Mouse (Mus musculus): Measurements from ENCODE around the gene Tsx. TPM values are rescaled to one million over a fixed set of nuclear protein-coding genes. Genes with fewer than 3 reads are reported as not detected.

Tsx gene
- polyA plus RNA-seq (2012; rRNA removed): not detected in 2 replicates

DNA sequence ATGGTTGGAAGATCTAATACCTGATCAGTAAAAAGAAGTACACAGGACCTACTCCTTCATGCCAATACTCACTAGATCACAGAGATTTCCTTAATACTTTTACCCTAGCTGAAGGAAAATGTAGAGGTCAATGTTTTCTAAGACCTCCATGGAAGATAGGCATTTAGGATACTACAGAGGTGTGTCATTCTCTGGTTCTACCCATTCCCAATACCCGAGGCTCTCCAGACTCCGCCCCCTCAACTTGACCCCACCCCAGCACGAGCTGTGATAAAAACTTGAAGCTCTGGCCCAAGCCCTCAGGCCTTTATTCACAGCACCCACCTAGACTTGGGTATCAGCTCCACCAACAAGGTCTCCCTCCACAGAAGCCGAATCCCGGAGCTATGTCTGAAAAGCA lies at the start of gene Tsx:
Gene Tsx (plus strand): TSS at position 301 of the 400 bp plus-strand sequence.
- no peaks in the 10 kb centered on the region for H3K36me3 ChIP-seq (ENCODE audit: control insufficient read depth, insufficient read depth, low read length)
- DNase-seq (ENCODE audit: low read depth in 1 of 2, low spot score in 2 of 2): no peak
- H3K4me1 ChIP-seq (ENCODE audit: control insufficient read depth, insufficient read depth, insufficient read length): no peaks in the 10 kb centered on the region
- 80% methylated on average over 5 of the region's 5 CpGs for WGBS
- no peak within 1 kb of the TSS for H3K4me3 ChIP-seq (ENCODE audit: extremely low read depth, insufficient read depth, insufficient read length)
- H3K27ac ChIP-seq (ENCODE audit: insufficient read depth, low read length): no peak within 1 kb of the TSS
- no peaks in the 10 kb centered on the region for H3K27me3 ChIP-seq (ENCODE audit: control insufficient read depth, insufficient read depth, low read length)
- TF ChIP-seq CTCF (IDR thresholded peaks at IDR 0.05; ENCODE audit: extremely low read depth, insufficient read depth, insufficient read length, insufficient replicate concordance): no peak

DNA sequence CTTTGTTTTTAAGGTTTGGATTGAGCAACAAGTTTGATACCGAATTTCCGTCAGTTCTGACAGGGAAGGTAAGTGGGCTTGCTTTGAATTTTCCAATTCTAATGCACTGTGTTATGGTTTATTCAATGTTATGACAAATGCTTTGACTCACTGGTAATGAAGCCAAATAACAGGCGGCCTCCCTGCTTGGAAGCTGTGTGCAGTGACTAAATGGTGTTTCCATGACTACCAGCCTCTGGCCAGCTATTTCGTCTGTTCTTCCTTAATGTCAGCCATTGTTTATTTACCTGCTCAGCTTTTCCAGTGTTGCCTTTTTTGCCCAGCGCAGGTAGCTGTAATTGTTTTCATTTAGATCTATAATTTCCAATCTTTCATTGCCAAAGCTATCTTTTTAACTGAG lies 48.1 kb upstream of the Tsx start:
- no peak for DNase-seq (ENCODE audit: low read depth in 1 of 2, low spot score in 2 of 2)
- H3K27me3 ChIP-seq (ENCODE audit: control insufficient read depth, insufficient read depth, low read length): no peaks in the 10 kb centered on the region
- no peak overlapping the region for H3K27ac ChIP-seq (ENCODE audit: insufficient read depth, low read length)
- TF ChIP-seq CTCF (IDR thresholded peaks at IDR 0.05; ENCODE audit: extremely low read depth, insufficient read depth, insufficient read length, insufficient replicate concordance): no peak
- no peak for TF ChIP-seq POLR2A (IDR thresholded peaks at IDR 0.05; ENCODE audit: low read depth, low read length)
- WGBS: 87% methylated on average over 5 of the region's 5 CpGs
- H3K36me3 ChIP-seq (ENCODE audit: control insufficient read depth, insufficient read depth, low read length): no peaks in the 10 kb centered on the region
- no peak overlapping the region for H3K4me3 ChIP-seq (ENCODE audit: extremely low read depth, insufficient read depth, insufficient read length)
- no peaks in the 10 kb centered on the region for H3K4me1 ChIP-seq (ENCODE audit: control insufficient read depth, insufficient read depth, insufficient read length)

DNA sequence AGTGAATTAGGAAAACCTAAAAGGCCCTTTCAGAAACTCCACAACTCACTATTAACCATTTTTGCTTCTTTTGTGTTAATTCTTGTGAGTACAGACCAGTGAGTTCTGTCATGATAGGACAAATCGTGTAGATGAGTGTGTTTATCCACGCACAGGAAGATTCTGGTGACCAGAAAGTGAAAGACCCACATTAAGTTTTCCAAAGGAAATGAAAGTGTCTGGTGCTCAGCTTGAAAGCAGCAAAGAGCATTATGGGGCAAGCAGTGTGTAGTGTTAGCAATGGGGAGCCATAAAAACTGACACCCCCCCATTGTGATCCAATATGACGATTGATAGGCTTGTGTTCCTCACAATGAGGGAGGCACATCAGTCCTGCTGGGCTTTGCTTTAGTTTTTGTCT lies 45.6 kb upstream of the Tsx start:
- H3K27ac ChIP-seq (ENCODE audit: insufficient read depth, low read length): no peak overlapping the region
- 49% methylated on average over 3 of the region's 3 CpGs for WGBS
- H3K27me3 ChIP-seq (ENCODE audit: control insufficient read depth, insufficient read depth, low read length): no peaks in the 10 kb centered on the region
- DNase-seq (ENCODE audit: low read depth in 1 of 2, low spot score in 2 of 2): no peak
- no peaks in the 10 kb centered on the region for H3K36me3 ChIP-seq (ENCODE audit: control insufficient read depth, insufficient read depth, low read length)
- no peaks in the 10 kb centered on the region for H3K4me1 ChIP-seq (ENCODE audit: control insufficient read depth, insufficient read depth, insufficient read length)
- H3K4me3 ChIP-seq (ENCODE audit: extremely low read depth, insufficient read depth, insufficient read length): no peak overlapping the region
- TF ChIP-seq CTCF (IDR thresholded peaks at IDR 0.05; ENCODE audit: extremely low read depth, insufficient read depth, insufficient read length, insufficient replicate concordance): no peak
- TF ChIP-seq POLR2A (IDR thresholded peaks at IDR 0.05; ENCODE audit: low read depth, low read length): no peak

DNA sequence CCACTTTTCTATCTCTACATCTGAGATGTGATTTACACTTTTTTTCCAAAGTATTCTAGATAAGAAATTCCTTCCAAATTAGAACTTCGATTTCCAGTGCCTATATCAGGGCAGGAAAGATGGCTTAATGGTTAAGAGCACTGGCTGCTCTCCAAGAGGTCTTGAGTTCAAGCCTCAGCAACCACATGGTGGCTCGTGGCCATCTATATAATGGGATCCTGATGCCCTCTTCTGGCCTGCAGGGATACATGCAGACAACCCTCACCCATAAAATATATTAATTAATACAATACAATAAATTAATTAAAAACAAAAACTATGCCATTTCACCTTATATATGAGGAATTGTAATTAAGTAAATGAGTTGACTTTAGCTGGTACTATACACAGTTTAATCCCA lies 43.0 kb upstream of the Tsx start:
- no peak for DNase-seq (ENCODE audit: low read depth in 1 of 2, low spot score in 2 of 2)
- Histone ChIP-seq H3K27me3 (ENCODE audit: control insufficient read depth, insufficient read depth, low read length) (no peaks in the 10 kb centered on the region), H3K27ac (ENCODE audit: insufficient read depth, low read length) (no peak overlapping the region), H3K36me3 (ENCODE audit: control insufficient read depth, insufficient read depth, low read length) (no peaks in the 10 kb centered on the region), H3K4me1 (ENCODE audit: control insufficient read depth, insufficient read depth, insufficient read length) (no peaks in the 10 kb centered on the region), H3K4me3 (ENCODE audit: extremely low read depth, insufficient read depth, insufficient read length) (no peak overlapping the region)
- 58% methylated on average over 2 of the region's 2 CpGs for WGBS
- TF ChIP-seq CTCF (IDR thresholded peaks at IDR 0.05; ENCODE audit: extremely low read depth, insufficient read depth, insufficient read length, insufficient replicate concordance) (no peak), POLR2A (IDR thresholded peaks at IDR 0.05; ENCODE audit: low read depth, low read length) (no peak)

DNA sequence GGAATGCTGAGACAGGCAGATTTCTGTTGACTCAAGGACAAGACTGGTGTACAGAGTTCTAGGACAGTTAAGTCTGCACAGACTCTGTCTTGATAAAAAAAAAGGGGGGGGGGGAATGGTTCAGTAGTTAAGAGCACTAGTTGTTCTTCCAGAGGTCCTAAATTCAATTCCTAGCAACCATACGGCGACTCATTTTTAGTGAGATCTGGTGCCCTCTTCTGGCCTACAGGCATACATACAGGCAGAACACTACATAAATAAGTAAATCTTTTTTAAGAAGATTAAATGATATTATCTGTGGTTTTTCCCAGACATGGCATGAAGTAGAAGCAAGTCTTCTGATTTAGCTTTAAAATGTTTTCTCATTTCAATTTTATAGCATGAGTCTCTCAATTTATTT lies 42.6 kb upstream of the Tsx start:
- no peak for DNase-seq (ENCODE audit: low read depth in 1 of 2, low spot score in 2 of 2)
- 28% methylated on average over 2 of the region's 2 CpGs for WGBS
- no peaks in the 10 kb centered on the region for H3K4me1 ChIP-seq (ENCODE audit: control insufficient read depth, insufficient read depth, insufficient read length)
- no peak overlapping the region for H3K4me3 ChIP-seq (ENCODE audit: extremely low read depth, insufficient read depth, insufficient read length)
- H3K27me3 ChIP-seq (ENCODE audit: control insufficient read depth, insufficient read depth, low read length): no peaks in the 10 kb centered on the region
- no peak overlapping the region for H3K27ac ChIP-seq (ENCODE audit: insufficient read depth, low read length)
- no peaks in the 10 kb centered on the region for H3K36me3 ChIP-seq (ENCODE audit: control insufficient read depth, insufficient read depth, low read length)
- no peak for TF ChIP-seq CTCF (IDR thresholded peaks at IDR 0.05; ENCODE audit: extremely low read depth, insufficient read depth, insufficient read length, insufficient replicate concordance)
- no peak for TF ChIP-seq POLR2A (IDR thresholded peaks at IDR 0.05; ENCODE audit: low read depth, low read length)

DNA sequence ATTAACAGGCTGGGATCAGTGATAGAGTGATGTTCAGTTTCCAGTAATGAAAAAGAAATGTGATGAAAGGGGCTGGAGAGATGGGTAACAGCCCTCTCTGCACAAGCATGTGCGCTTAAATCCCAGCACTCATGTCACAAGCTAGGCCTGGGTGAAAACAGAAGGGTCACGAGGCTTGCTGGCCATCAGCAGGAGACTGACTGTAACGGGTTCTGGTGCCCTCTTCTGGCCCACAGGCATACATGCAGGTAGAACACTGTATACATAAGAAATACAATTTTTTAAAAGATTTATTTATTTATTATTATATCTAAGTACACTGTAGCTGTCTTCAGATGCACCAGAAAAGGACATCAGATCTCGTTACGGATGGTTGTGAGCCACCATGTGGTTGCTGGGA lies 40.0 kb upstream of the Tsx start:
- Histone ChIP-seq H3K27me3 (ENCODE audit: control insufficient read depth, insufficient read depth, low read length) (no peaks in the 10 kb centered on the region), H3K4me3 (ENCODE audit: extremely low read depth, insufficient read depth, insufficient read length) (no peak overlapping the region), H3K27ac (ENCODE audit: insufficient read depth, low read length) (no peak overlapping the region), H3K4me1 (ENCODE audit: control insufficient read depth, insufficient read depth, insufficient read length) (no peaks in the 10 kb centered on the region), H3K36me3 (ENCODE audit: control insufficient read depth, insufficient read depth, low read length) (no peaks in the 10 kb centered on the region)
- no peak for TF ChIP-seq POLR2A (IDR thresholded peaks at IDR 0.05; ENCODE audit: low read depth, low read length)
- no peak for TF ChIP-seq CTCF (IDR thresholded peaks at IDR 0.05; ENCODE audit: extremely low read depth, insufficient read depth, insufficient read length, insufficient replicate concordance)
- DNase-seq (ENCODE audit: low read depth in 1 of 2, low spot score in 2 of 2): no peak
- 68% methylated on average over 5 of the region's 5 CpGs for WGBS

DNA sequence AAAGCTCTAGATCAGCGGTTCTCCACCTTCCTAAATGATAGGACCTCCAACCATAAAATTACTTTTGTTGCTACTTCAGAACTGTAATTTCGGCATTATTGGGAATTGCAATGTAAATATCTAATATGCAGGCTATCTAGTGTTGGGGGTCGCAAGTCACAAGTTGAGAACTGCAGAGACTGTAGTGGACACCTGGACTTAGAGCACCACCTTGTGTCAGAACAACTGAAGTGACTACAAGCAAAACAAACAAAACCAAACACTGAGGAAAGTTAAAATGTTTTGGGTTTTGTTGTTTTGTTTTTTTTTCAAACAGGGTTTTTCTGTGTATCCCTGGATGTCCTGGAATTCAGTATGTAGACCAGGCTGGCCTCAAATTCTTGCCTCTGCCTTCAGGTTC lies 29.7 kb upstream of the Tsx start:
- TF ChIP-seq POLR2A (IDR thresholded peaks at IDR 0.05; ENCODE audit: low read depth, low read length) (no peak), CTCF (IDR thresholded peaks at IDR 0.05; ENCODE audit: extremely low read depth, insufficient read depth, insufficient read length, insufficient replicate concordance) (no peak)
- no peak for DNase-seq (ENCODE audit: low read depth in 1 of 2, low spot score in 2 of 2)
- Histone ChIP-seq H3K27me3 (ENCODE audit: control insufficient read depth, insufficient read depth, low read length) (no peaks in the 10 kb centered on the region), H3K4me1 (ENCODE audit: control insufficient read depth, insufficient read depth, insufficient read length) (no peaks in the 10 kb centered on the region), H3K27ac (ENCODE audit: insufficient read depth, low read length) (no peak overlapping the region), H3K4me3 (ENCODE audit: extremely low read depth, insufficient read depth, insufficient read length) (no peak overlapping the region), H3K36me3 (ENCODE audit: control insufficient read depth, insufficient read depth, low read length) (no peaks in the 10 kb centered on the region)
- whole genome bisulfite sequencing: 76% methylated on average over 3 of the region's 3 CpGs
